Mouse (Mus musculus) erythroblast, embryonic 14.5 days (primary cell): ENCODE measurements around the gene Chd5.

Experiments
- GATA1 ChIP-seq: IDR thresholded peaks from 2 replicates; pipeline ENCODE4 v1.6.1; 2012; ENCODE audit warnings: low read length, inconsistent platforms, mixed read lengths
- TAL1 ChIP-seq: IDR thresholded peaks from 3 replicates; pipeline ENCODE4 v1.6.1; 2012; ENCODE audit warnings: low read length, inconsistent platforms, mixed read lengths

GRCm38 (mm10) chr4:152321464-152321863, 17.0 kb upstream of the Chd5 start:
- TF ChIP-seq TAL1 (no peak), GATA1 (no peak)
